Mouse (Mus musculus): ENCODE data around the gene A4galt. TPM values are rescaled to one million over a fixed set of nuclear protein-coding genes. Genes with fewer than 3 reads are reported as not detected.

A4galt gene
- polyA plus RNA-seq, 1 experiment: 42.6 TPM

DNA sequence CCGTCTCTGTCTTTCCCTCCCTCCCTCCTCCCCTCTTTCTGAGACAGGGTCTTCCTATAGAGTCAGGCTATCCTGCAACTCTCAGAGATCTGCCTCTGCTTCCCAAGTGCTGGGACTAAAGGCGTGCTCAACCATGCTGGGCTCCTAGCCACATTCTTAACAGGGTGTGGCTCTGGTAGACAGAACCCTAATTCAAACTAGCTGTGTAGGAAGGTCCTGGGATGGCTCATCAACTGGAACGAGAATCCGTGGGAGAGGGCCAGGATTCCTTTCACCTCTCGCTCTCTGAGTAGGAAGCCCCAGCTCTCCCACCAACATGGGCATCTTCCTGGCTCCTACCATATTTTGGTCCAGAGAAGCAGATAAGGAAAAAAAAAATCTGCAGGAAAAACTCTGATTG, 69.2 kb downstream of the A4galt start:
- TF ChIP-seq CTCF (IDR thresholded peaks at IDR 0.05; ENCODE audit: insufficient read depth, low read length) (no peak), POLR2A (IDR thresholded peaks at IDR 0.05; ENCODE audit: borderline replicate concordance, extremely low read depth, low read depth, low read length) (no peak)
- DNase-seq: no peak
- no peak overlapping the region for H3K4me3 ChIP-seq (replicated peaks; ENCODE audit: extremely low read depth, low read depth, low read length)
- WGBS: 57% methylated on average over 5 of the region's 5 CpGs
- no peaks in the 10 kb centered on the region for H3K4me1 ChIP-seq (ENCODE audit: control insufficient read depth, insufficient read depth, low read length)

DNA sequence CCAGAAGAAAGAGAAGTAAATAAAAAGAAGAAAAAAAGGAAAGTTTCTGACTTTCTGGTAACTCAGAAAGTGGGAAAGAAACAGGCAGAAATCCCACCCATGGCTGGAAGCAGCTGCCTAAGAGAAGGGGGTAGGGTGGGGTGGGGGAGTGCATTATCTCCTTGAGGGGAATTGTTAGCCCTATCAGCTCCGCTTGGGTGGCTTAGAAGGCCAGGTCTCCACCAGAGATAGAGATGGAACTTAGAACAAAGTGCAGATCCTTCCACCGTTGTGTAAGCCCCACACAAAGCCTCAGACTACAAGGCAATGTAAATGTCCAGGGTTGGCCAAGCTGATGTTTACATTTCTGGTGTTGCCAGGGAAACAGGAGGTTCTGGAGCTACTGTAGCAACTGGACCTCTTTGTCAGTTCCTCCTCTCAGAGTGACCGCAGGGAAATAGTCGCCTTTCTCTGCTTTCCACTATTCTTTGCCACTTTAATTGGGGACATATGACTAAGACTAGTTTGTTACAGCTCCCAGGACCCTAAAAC, 69.7 kb downstream of the A4galt start:
- no peak for DNase-seq
- H3K4me1 ChIP-seq (ENCODE audit: control insufficient read depth, insufficient read depth, low read length): no peaks in the 10 kb centered on the region
- H3K4me3 ChIP-seq (replicated peaks; ENCODE audit: extremely low read depth, low read depth, low read length): no peak overlapping the region
- WGBS: 40% methylated on average over 4 of the region's 4 CpGs
- TF ChIP-seq POLR2A (IDR thresholded peaks at IDR 0.05; ENCODE audit: borderline replicate concordance, extremely low read depth, low read depth, low read length) (no peak), CTCF (IDR thresholded peaks at IDR 0.05; ENCODE audit: insufficient read depth, low read length) (no peak)

DNA sequence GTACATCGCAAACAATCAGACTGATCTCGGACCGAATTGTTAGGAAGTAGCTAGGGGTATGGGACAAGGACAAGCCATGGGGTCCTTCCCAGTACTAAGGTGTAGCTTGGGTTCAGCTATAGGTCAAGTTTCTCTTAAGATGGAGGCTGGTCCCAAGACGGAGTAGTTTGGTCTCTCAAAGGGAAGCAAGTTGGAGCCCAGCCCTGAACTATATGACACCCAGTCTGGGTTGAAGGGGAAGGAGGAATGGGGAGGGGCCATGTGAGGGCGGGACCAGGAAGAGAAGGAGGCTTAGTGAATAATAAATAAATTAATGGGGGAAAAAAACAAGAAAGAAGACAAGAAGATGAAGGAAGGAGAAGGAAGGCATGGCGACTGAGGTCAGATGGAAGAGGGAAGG, 71.6 kb downstream of the A4galt start:
- DNase-seq: no peak
- TF ChIP-seq CTCF (IDR thresholded peaks at IDR 0.05; ENCODE audit: insufficient read depth, low read length): no peak
- TF ChIP-seq POLR2A (IDR thresholded peaks at IDR 0.05; ENCODE audit: borderline replicate concordance, extremely low read depth, low read depth, low read length): no peak
- WGBS: 79% methylated on average over 6 of the region's 6 CpGs
- no peaks in the 10 kb centered on the region for H3K4me1 ChIP-seq (ENCODE audit: control insufficient read depth, insufficient read depth, low read length)
- H3K4me3 ChIP-seq (replicated peaks; ENCODE audit: extremely low read depth, low read depth, low read length): no peak overlapping the region

Other genes with a start within 250 kb of the A4galt start
- gene Nfam1, start 218.5 kb downstream of the A4galt start, polyA plus RNA-seq (2012; rRNA removed): 13.7 and 19.3 TPM in 2 replicates
- gene Serhl, start 162.3 kb downstream of the A4galt start, polyA plus RNA-seq (2012; rRNA removed): 38.6 and 43.5 TPM in 2 replicates
- gene Rrp7a, start 129.0 kb downstream of the A4galt start, polyA plus RNA-seq (2012; rRNA removed): 82.1 and 85.3 TPM in 2 replicates
- 46.5 and 55.8 TPM in 2 replicates for gene Poldip3, start 102.4 kb downstream of the A4galt start, polyA plus RNA-seq (2012; rRNA removed)
- gene Cyb5r3, start 79.2 kb downstream of the A4galt start, polyA plus RNA-seq (2012; rRNA removed): 438 and 440 TPM in 2 replicates
- 27.2 and 31.1 TPM in 2 replicates for gene Arfgap3, start 98.5 kb upstream of the A4galt start, polyA plus RNA-seq (2012; rRNA removed)
- gene Pacsin2, start 212.8 kb upstream of the A4galt start, polyA plus RNA-seq (2012; rRNA removed): 61.4 and 85.2 TPM in 2 replicates